Mouse (Mus musculus) liver, embryonic 14.5 days (tissue): ENCODE data around the gene Gkap1. TPM values are rescaled to one million over a fixed set of nuclear protein-coding genes. Genes with fewer than 3 reads are reported as not detected.

Experiments
- ATAC-seq: fragments of 200-750 bp; cut with Nextera tagmentation; 2 replicates; pipeline ENCODE4 v1.8.0; 2017; ENCODE audit warnings: moderate number of reproducible peaks, mild to moderate bottlenecking, moderate library complexity; ENCODE audit not compliant: insufficient read depth
- DNase-seq, 3 experiments: peaks; one replicate each; pipeline ENCODE4 v3.0.0-alpha.2; 2012 to 2013; ENCODE audit warnings: low read depth in 3 of 3, low spot score in 3 of 3
- H3K27ac ChIP-seq: fragments of 300-500 bp; sonication (generic); 2 replicates; pipeline ENCODE4 v1.5.1; 2014; ENCODE audit warnings: moderate library complexity, mild to moderate bottlenecking, control low read depth, inconsistent platforms
- H3K27me3 ChIP-seq: fragments of 300-500 bp; sonication (generic); 2 replicates; pipeline ENCODE4 v1.6.1; 2014; ENCODE audit warnings: mild to moderate bottlenecking, low read length, moderate library complexity; ENCODE audit not compliant: control insufficient read depth, insufficient read depth
- H3K36me3 ChIP-seq: fragments of 300-500 bp; sonication (generic); replicated peaks from 2 replicates; pipeline ENCODE4 v1.6.1; 2014; ENCODE audit warnings: low read depth; ENCODE audit not compliant: control insufficient read depth, insufficient read depth
- H3K4me1 ChIP-seq, 2 experiments: fragments of 200-500 bp in 1 of 2; fragments of 300-500 bp in 1 of 2; sonication (generic) in 1 of 2; replicated peaks; 2 replicates each; pipeline ENCODE4 v1.6.1; 2012 to 2014; ENCODE audit warnings: antibody characterized with exemption in 1 of 2, inconsistent platforms in 1 of 2, low read length in 1 of 2; ENCODE audit not compliant: control insufficient read depth in 2 of 2, insufficient read depth in 2 of 2
- H3K4me2 ChIP-seq: fragments of 300-500 bp; sonication (generic); 2 replicates; pipeline ENCODE4 v1.6.1; 2014; ENCODE audit warnings: low read depth, mild to moderate bottlenecking, control low read depth, moderate library complexity
- H3K4me3 ChIP-seq, 2 experiments: fragments of 200-500 bp in 1 of 2; fragments of 300-500 bp in 1 of 2; sonication (generic) in 1 of 2; 2 replicates each; pipeline ENCODE4 v1.5.1; 2012 to 2014; ENCODE audit warnings: low read depth in 2 of 2, low read length in 2 of 2, mild to moderate bottlenecking in 2 of 2, control low read depth in 1 of 2, inconsistent platforms in 1 of 2, moderate library complexity in 1 of 2; ENCODE audit not compliant: insufficient read depth in 1 of 2
- H3K9ac ChIP-seq: fragments of 300-500 bp; sonication (generic); replicated peaks from 2 replicates; pipeline ENCODE4 v1.6.1; 2014; ENCODE audit warnings: mild to moderate bottlenecking, control low read depth, moderate library complexity
- H3K9me3 ChIP-seq: fragments of 300-500 bp; sonication (generic); 2 replicates; pipeline ENCODE4 v1.6.1; 2016; ENCODE audit warnings: low read length, mixed read lengths; ENCODE audit not compliant: control insufficient read depth
- CTCF ChIP-seq: IDR thresholded peaks from 2 replicates; pipeline ENCODE4 v1.5.1; 2016; ENCODE audit warnings: antibody characterized with exemption, low read depth, control low read depth
- EP300 ChIP-seq: IDR thresholded peaks from 2 replicates; pipeline ENCODE4 v1.6.1; 2016; ENCODE audit warnings: antibody characterized with exemption, low read depth
- WGBS: fragments of 180-500 bp; shearing (Covaris S2); extraction: QIAGEN DNeasy Blood & Tissue Kit; methylation state at CpG from one replicate; pipeline ENCODE4 v1.1.7; 2014; ENCODE audit not compliant: insufficient replicate concordance; 5-methylcytosine and 5-hydroxymethylcytosine counted together
- polyA plus RNA-seq, 2 experiments: library from polyadenylated mRNA; depleted of rRNA in 1 of 2; stranded (reverse) in 1 of 2; unstranded in 1 of 2; fragments of >200 nt; fragmentation: Nextera tagmentation in 1 of 2; extraction: Ambion mirVana in 1 of 2; gene quantifications; 2 replicates each; pipeline versions ENCODE4 v1.2.1 to v1.2.3; 2012 to 2014

The Gkap1 gene
- polyA plus RNA-seq (2012; rRNA removed) (1.5 and 4.8 TPM in 2 replicates), polyA plus RNA-seq (2014; fragmentation: Nextera tagmentation; extraction: Ambion mirVana) (2.9 and 3.8 TPM in 2 replicates)

DNA sequence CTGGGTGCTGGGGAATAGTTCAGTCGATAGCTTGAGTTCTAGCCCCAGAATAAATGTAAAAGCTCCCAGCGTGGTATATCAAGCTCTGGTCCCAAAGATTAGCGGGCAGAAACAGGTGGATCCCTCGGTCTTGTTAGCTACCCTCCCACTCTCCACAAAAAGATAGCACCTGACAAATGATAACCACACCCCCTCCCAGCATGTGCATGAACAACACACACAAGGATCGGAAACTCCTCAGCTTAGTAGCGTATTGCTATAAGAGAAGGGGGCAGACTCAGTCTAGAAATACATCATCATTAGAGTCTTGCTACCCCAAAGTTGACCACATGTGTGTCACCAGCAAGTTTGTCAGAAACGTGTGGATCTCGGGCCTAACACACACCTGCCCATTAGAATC lies at the start of gene Gkap1:
Gene Gkap1, minus strand, starts transcription at position 101 of the 400 bp plus-strand sequence.
- ATAC-seq (no peak), DNase-seq (no peak)
- Histone ChIP-seq H3K4me2 (peak within 1 kb of the TSS; percentile 90), H3K9ac (peak within 1 kb of the TSS; percentile 34), H3K9me3 (no peaks in the 10 kb centered on the region), H3K27me3 (peaks cover 48% of the 10 kb centered on the region), H3K4me3 (peak within 1 kb of the TSS; percentile 66 to 67), H3K27ac (no peak within 1 kb of the TSS), H3K36me3 (no peaks in the 10 kb centered on the region), H3K4me1 (0 out of 4 replicates have a peak, but pooled peaks cover 0 to 2% of the 10 kb centered on the region in 2 experiments)
- 49% methylated on average over 8 of the region's 8 CpGs for WGBS
- TF ChIP-seq CTCF, result no peak
- no peak for TF ChIP-seq EP300

DNA sequence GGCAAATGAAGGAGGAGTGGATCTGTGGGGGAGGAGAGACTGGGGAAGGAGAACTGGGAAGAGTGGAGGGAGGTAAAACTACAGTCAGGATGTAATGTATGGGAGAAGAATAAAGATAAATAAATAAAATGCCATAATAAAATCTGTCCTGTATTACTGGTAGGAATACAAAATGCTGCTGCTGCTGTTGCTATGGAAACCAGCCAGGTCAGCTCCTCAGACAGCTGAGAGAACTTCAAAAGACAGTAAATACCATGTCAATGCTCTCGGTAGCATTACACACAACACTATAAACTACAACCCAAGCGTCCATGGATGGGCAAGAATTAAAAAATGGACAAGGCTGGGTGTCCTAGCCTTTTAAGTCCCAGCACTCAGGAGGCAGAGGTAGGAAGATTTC lies 42.3 kb upstream of the Gkap1 start:
- Histone ChIP-seq H3K27me3 (no peaks in the 10 kb centered on the region), H3K9me3 (no peaks in the 10 kb centered on the region), H3K4me1 (no peaks in the 10 kb centered on the region), H3K27ac (no peak overlapping the region), H3K9ac (no peak overlapping the region), H3K4me2 (no peak overlapping the region), H3K36me3 (no peaks in the 10 kb centered on the region), H3K4me3 (no peak overlapping the region)
- WGBS, result 44% methylated on average over 2 of the region's 2 CpGs
- DNase-seq (no peak), ATAC-seq (no peak)
- TF ChIP-seq EP300, result no peak
- no peak for TF ChIP-seq CTCF

DNA sequence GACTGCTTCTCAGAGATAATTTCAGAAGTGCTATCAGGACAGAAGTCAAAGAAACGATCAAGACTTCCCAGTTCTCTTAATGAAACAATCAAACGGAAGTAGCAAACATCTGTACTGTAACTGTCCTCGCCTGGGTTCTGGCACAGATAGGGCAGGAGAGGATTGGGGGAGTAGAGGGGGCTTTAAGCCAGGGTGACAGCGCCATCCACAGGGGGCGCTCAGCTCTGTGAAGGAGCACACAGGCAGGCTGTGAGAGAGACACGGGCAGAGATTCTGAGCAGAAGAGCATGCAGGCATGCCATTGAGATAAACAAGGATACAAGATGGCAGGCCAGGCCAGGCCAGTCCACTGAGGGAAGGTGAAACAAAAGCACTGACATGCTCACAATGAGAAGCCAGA lies 39.5 kb upstream of the Gkap1 start:
- no peak overlapping the region for H3K9ac ChIP-seq
- DNase-seq (no peak), ATAC-seq (peak; percentile 56; the same call in 1 of the 2 replicates)
- no peak overlapping the region for H3K4me2 ChIP-seq
- peak; percentile 71 for TF ChIP-seq EP300
- peak; percentile 34; the same call in 1 of the 2 replicates for TF ChIP-seq CTCF
- 26% methylated on average over 6 of the region's 6 CpGs for WGBS
- no peak overlapping the region for H3K27ac ChIP-seq
- H3K4me1 ChIP-seq, result no peaks in the 10 kb centered on the region
- no peak overlapping the region for H3K4me3 ChIP-seq
- H3K9me3 ChIP-seq, result no peaks in the 10 kb centered on the region
- H3K27me3 ChIP-seq, result no peaks in the 10 kb centered on the region
- H3K36me3 ChIP-seq, result no peaks in the 10 kb centered on the region

DNA sequence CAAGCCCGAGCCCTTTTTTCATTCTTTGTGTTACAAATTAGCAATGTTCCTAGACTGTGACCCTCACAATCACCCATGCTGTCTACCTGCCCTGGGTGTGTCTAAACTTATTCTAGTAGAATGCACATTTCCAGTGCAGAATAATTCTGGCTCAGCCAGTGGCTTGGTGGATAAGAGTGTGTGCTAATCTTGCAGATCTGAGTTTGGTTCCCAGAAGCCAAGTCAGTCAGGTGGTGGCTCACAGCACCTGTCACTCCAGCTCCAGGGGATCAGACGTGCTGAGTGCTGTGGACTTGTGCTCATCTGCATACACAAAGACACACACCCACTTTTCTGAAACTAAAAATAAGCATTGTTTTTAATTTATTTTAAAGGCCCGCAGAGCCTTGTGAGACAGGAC lies 38.3 kb upstream of the Gkap1 start:
- H3K4me2 ChIP-seq, result no peak overlapping the region
- H3K27me3 ChIP-seq, result no peaks in the 10 kb centered on the region
- ATAC-seq (no peak), DNase-seq (no peak)
- no peaks in the 10 kb centered on the region for H3K9me3 ChIP-seq
- H3K4me3 ChIP-seq, result no peak overlapping the region
- no peaks in the 10 kb centered on the region for H3K36me3 ChIP-seq
- no peak overlapping the region for H3K27ac ChIP-seq
- no peak overlapping the region for H3K9ac ChIP-seq
- TF ChIP-seq EP300 (no peak; the same call in 1 of the 2 replicates), CTCF (no peak)
- no peaks in the 10 kb centered on the region for H3K4me1 ChIP-seq
- WGBS, result 46% methylated on average over 3 of the region's 3 CpGs

DNA sequence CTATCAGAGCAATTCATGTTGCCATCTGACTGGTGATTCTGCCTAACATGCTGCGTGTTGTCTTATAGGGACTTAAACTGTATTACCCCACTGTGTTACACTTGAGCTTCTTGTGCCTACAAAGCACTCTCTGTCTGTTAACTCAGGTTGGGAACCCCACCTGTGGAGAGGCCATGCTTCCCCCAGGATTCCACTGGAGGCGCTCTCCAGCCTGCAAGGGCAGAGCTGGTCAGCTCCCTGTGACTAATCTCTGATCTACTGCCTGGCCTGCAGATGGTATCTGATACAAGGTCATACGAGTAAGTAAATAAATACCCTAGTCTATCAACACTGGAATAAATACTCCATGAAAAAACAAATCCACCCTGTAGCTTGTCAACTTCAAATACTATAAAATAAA lies 35.9 kb upstream of the Gkap1 start:
- Histone ChIP-seq H3K4me3 (no peak overlapping the region), H3K36me3 (no peaks in the 10 kb centered on the region), H3K27ac (no peak overlapping the region), H3K27me3 (no peaks in the 10 kb centered on the region), H3K9me3 (no peaks in the 10 kb centered on the region), H3K9ac (no peak overlapping the region), H3K4me2 (no peak overlapping the region), H3K4me1 (no peaks in the 10 kb centered on the region)
- ATAC-seq, result no peak
- TF ChIP-seq EP300 (no peak), CTCF (no peak)
- no peak for DNase-seq
- 44% methylated on average over 3 of the region's 3 CpGs for WGBS

DNA sequence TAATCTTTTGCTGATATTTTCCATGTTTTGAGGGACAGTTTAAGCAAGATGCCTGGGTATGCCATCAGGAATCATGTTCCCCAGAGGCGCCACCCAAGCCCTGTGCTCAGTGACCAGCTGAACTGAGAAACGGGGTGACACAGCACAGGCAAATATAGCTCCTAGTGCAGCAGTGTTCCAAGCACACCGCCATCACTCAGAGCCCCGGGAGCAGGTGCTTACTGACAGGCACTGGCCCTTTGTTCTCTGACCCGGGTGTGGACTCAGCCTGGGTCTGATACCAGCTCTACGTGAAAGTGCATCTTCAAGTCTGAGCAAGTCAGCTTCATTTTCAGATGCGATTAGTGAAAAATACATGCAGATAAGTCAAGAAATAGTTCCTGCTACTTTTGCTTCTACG lies 34.0 kb upstream of the Gkap1 start:
- no peaks in the 10 kb centered on the region for H3K4me1 ChIP-seq
- WGBS, result 55% methylated on average over 8 of the region's 8 CpGs
- H3K27me3 ChIP-seq, result no peaks in the 10 kb centered on the region
- H3K4me3 ChIP-seq, result no peak overlapping the region
- TF ChIP-seq EP300 (no peak), CTCF (no peak)
- DNase-seq (no peak), ATAC-seq (no peak)
- H3K27ac ChIP-seq, result no peak overlapping the region
- no peak overlapping the region for H3K4me2 ChIP-seq
- no peak overlapping the region for H3K9ac ChIP-seq
- H3K9me3 ChIP-seq, result no peaks in the 10 kb centered on the region
- H3K36me3 ChIP-seq, result no peaks in the 10 kb centered on the region
